Mouse (Mus musculus) heart, adult 8-10 months (tissue): ENCODE measurements around the gene Specc1. TPM values are rescaled to one million over a fixed set of nuclear protein-coding genes. Genes with fewer than 3 reads are reported as not detected.
A peak's percentile ranks its signal among the peaks of the same experiment; 100 is the strongest.

Experiments
- DNase-seq: peaks from one replicate; pipeline ENCODE4 v3.0.0; 2022; ENCODE audit warnings: low spot score
- total RNA-seq, 4 experiments: library from RNA; stranded (reverse); gene quantifications; 2 replicates each; pipeline ENCODE4 v1.2.4; 2022

Specc1 gene
- total RNA-seq, 4 experiments from 2014 or later: 3.6 to 8.6 (median 4.2) TPM

GRCm38 (mm10) chr11:62015071-62015654 lies 58.6 kb downstream of the Specc1 start:
- no peak for DNase-seq

DNA sequence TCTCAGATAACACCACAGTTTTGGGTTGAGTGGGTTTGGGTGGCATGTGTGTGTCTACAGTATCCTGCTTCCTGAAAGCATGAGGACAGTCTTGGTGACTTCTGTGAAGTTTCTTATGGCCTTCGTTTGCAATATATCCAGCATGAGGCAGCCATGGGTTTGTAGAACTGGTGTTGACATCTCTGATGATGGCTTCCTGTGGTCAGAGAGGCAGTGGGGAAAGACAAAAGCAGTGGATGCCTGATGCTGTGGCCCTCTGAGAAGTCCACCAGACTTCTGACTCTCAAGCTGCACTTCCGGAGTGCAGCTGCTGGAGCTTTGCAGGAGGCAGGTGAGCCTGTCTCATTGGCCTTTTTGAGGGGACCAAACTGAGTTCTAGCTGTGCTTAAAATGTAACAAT lies 60.4 kb downstream of the Specc1 start:
- no peak for DNase-seq

- no peak for DNase-seq
Measured at GRCm38 (mm10) chr11:62018315-62019205, 62.0 kb downstream of the Specc1 start.

DNA sequence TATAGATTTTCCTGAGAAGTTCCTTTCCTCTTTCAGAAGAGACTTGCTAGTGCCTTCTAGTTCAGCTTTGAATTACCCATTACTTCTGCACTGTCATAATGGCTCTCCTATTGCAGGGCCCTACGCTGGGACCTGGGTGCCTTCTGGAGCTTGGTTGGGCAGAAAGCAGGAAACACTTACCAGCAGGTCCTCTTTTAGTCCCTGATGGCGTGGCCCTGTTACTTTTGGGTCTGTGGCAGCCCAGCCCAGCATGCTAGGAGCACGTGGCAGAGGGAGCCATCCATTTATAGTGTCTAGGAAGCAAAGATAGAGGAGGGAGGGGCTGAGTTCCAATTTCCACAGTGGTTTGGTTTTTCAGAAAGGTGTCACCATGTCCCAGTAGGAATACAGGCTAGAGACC lies 63.3 kb downstream of the Specc1 start:
- no peak for DNase-seq

GRCm38 (mm10) chr11:62020898-62021297 lies 64.3 kb downstream of the Specc1 start:
- no peak for DNase-seq

DNA sequence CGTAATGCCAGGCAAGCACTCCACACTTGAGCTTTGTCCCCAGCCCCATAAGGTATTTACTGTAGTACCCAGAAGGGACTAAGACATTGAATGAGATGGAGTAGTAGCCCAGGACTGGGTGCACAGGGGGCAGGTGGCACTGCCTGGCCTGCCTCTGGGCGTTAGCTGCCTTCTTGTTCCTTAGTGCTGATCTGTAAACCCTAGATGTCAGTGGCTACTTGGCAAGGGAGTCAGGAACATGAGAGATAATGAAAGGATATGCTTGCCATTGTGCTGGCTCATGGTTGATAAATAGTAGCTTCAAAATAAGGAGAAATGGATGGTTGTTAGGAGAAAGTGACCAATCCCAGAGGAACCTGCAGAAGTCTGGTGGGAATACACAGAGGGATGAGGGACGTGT lies 65.5 kb downstream of the Specc1 start:
- no peak for DNase-seq

GRCm38 (mm10) chr11:62022718-62023493 lies 66.3 kb downstream of the Specc1 start:
- no peak for DNase-seq

- DNase-seq: no peak
Measured at GRCm38 (mm10) chr11:62023494-62024233, 67.1 kb downstream of the Specc1 start.

DNA sequence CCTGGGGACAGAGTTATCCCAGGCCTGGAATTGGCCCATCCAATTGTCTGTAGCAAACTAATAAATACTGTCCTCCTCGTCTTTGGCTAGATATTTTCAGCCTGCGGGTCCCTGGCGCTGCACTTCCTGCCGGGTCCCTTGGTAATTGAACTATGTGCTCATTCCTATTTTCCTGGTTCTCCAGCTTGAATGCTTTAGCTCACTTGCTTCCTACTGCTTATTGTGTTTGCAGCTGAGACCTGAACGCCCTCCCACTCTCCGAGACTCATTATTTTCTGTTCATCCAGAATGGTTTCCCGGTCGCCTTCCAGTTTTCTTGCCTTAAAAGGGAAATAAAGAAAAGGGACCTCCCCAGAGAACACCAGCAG lies 67.7 kb downstream of the Specc1 start:
- DNase-seq: peak; percentile 43

DNA sequence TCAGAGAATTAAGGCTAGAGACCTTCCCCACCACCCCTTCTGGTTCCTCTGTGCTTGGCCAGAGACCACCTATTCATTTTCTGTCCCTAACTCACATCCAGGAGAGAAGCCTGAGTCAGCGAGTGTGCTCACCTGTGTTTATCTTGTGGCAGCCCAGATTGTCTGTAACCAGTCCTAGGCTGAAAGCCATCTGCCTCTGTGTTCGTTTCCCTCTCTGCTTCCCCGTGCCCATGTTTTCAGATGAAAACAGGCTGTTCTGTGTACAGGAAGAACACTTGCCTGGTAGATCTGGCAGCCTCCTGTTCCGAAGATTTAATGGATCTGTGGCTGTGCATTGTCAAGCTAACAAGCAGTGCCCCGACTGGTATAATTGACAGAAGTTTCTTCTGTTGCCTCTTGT lies 68.4 kb downstream of the Specc1 start:
- DNase-seq: no peak

- DNase-seq: no peak
Measured at GRCm38 (mm10) chr11:62025770-62026169, 69.2 kb downstream of the Specc1 start.

DNA sequence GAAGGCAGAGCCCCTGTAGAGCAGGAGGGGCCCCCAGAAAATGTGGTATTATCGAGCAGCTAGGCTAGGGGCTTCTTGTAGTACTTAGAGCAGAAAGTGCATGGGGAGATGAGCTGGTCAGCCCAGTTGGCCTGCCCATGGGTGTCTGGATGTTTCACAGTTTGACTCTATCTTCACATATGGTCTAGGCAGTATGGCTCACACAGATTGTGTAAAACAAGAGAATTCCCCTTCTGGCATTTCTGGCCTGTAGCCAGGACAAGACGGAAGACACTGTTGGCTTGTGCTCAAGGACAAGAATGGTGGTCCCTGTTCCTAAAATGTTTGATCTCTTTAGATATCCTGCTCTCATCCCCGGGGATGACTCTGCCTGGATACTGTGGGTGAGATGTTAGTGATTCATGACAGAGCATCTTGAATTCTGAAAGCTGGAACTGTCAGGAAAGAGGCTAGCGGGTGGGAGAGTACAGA lies 69.8 kb downstream of the Specc1 start:
- DNase-seq: no peak

DNA sequence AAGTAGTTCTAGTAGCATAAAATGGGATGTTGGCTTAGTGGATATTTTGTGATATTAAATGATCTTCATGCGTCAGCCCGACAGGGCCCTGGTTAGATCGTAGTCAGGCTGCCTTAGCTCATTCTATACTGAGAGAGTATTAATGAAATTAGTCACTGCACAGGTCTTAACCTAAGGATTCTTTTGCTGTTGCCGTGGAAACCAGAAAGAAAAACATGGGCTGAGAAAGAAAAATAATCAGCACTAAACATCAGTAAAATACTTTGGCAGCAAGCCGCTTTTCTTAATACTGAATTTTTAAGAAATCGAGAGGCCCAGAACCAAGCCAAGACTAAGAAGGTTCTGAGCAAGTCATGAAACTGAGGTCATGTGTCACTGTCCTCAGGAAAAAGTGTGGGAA lies 70.7 kb downstream of the Specc1 start:
- DNase-seq: no peak

- no peak for DNase-seq
Measured at GRCm38 (mm10) chr11:62027705-62028104, 71.1 kb downstream of the Specc1 start.

DNA sequence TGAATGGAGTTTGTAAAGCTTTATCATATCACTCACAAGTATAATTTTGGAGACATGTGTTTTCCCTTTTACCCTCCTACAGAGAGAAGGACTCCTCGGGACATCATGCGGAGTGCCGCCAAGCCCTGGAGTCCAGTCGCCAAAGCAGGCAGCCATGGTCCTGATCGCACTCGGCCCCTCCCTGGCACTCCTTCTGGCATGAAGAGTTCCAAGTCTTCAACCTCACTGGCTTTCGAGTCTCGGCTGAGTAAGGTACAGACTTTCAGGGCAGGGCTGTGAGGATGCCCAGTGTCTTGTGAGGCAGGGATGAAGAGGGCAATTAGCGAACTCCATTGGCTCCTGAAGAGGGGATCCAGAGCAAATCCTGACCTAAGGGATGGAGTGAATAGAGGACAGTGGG lies 72.6 kb downstream of the Specc1 start:
- no peak for DNase-seq

DNA sequence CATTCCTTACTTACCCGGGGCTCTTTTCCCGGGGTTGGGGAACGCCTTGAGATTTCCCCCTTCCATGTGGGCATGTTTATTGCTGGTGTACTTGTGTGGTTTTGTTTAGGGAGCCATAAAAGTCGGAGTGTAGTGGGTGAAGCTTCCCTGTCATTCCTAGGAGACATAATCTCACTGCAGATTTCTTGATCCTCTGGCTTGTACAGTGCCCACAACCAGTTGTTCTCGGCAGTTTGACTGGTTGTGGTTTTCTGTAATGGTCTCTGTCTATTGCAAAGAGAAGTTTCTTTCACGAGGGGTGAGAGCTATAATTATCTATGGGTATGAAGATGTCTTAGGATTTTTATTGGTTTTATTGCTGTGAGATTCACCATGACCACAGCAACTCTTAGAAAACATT lies 78.0 kb downstream of the Specc1 start:
- DNase-seq: no peak

DNA sequence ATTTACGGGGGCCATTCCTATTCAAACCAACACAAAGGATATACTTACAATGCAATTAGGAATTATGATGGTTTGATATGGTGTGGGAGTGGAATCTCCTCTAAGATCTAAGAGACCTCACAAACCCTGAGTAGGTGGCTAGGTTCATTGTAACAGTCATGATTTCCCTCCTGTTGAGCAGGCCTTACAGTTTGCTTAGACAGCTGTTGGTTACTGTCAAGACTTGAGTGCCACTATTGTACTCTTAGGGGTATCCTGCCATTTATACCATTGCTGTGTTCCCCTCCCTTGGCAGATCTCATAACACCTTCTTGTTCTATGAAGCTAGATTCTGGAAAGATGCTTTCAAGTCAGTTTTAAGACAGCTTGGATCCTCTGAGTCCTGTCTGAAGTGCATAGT lies 78.7 kb downstream of the Specc1 start:
- no peak for DNase-seq

DNA sequence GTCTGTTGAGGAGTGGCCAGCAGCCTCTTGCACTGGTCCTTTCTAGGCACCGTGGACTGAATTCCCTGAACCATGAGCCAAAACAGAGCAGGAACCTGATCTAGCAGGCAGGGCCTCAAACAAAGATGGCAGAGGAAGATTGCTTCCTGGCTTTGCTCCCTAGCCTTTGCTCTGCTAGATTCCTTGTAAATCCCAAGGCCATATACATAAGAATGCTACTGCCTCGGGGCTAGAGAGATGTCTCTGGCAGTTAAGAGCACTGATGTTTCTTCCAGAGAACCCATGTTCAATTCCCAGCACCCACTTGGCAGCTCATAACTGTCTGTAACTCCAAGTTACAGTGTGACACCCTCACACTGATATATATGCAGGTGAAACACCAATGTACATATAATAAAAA lies 83.6 kb downstream of the Specc1 start:
- DNase-seq: no peak

DNA sequence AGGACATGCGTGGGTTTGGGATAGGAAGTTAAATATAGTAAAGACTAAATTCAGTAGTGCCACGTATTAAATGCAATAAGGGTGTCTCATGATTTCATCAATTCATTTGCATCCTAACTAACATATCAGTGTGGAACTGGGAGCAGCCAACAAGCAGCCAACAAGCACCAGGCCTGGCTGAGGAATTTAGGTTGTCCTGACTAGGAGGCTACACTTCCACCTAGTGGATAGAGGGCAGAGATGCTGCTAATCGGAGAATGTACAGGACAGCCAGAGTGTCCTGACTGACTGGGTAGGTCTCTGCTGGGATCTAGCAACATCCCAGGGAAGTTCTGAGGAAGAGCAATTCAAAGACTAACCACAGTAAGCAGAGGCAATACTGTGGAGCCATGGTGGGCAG lies 88.1 kb downstream of the Specc1 start:
- no peak for DNase-seq

DNA sequence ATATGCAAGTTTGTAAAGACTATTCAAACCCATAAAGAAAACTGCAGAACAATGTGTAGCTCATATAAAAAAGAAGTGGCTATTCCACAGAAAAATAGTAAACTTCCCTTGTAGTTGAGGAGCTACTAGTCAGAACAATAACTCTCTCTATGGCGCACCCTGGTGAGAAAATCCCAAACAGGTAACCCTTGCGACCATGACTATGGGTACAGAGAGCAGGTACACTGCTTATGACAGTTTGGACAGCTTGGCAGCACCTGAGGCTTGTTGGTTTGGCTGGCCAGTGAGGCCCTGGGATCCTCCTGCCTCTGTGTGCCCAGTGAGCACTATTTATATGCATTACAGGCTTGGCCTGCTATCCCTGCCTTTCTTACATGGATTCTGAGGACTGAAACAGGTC lies 89.4 kb downstream of the Specc1 start:
- DNase-seq: no peak

DNA sequence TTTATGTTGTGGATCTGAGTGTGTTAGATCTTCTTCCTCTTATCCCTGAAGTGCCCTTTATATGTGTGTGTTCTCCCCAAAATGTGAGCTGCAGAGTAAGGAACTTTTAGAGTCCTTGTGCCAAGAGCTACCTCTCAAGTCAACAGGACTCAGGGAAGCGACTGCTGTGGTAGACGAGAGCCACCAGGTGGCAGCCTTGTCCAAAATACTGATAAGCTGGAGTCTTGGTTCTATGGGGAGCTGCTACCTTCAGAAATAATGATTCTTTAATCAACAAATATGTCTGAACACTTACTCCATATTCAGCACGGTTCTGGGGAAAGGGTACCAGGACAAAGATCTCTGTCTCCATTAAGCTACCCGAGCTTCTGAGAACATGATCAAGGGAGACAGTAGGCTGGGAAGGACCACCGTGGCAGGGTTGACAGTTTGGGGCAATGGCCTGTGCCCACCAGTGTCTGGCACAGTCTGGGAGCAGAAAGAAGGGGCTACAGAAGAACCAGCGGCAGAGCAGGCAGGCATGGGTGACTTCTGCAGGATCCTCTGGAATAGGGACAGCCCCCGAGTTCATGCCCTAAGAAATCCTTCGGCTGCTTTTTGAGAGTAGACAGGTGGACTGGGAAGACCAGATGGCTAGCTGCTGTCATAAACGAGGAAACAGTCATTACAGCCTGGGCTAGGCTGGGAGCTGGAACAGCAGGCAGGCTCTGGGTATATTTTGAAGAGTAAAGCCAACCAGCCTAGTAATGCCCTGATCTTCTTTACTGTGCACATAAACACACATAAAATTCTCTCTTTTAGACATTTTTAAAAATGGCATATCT lies 91.5 kb downstream of the Specc1 start:
- DNase-seq: peak; percentile 61
